Mouse (Mus musculus): Measurements from ENCODE around the gene Pxmp4.

Gene Pxmp4

DNA sequence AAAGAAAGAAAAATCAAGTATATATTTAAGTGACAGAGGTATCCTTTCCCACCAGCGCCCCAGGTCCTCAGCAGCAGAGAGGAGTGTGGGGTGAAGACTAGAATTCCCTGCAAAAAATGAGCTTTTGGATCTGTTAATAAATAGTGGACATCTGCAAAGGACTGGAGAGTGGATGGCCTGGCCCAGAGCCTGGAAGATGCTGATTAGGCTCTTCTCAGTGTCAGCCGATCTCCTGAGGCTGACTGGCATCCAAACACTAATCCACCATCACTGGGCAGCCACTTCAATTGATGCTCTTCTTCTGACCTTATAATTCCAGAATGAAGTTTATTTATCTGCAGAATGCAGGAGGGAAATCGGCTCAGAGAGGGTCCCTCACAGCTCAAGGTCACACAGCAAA, 30.5 kb downstream of the Pxmp4 start:
- no peak for DNase-seq (ENCODE audit: low spot score in 2 of 2)

DNA sequence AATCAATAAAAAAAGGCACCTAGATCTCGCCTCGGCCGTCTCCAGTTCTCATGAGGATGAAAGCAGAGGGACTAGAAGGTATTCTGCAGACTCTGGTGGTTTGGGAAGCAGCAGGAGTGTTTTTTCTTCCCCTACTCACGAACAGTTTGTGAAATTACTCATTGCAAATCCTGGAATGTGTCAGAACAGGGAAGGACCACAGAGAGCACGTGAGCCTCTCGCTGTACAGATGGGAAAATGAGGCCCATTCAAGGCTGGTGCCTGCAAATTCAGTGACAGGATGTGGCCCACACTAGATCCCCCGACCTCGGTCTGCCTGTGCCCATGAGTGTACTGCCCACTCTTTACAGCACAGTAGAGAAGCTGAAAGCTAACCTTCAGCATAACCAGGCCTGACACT, 31.5 kb downstream of the Pxmp4 start:
- DNase-seq (ENCODE audit: low spot score in 2 of 2), result no peak

DNA sequence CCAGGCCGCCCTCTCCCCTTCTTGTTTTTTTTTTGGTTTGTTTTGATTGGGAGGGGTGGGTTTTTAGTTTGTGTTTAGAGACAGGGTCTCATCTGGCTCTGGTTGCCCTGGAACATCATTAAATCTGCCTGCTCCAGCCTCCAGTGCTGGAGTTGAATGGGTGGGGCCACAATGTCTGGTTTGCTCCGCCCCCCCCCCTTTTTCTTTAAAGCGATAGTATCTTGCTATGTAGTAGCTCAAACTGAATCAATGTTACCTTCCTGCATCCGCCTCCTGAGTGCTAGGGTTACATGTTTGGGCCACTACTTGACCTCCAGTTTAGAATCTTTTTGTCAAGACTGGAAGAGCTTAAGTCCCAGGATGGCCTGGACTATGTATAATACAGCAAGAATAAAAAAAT, 32.2 kb downstream of the Pxmp4 start:
- DNase-seq (ENCODE audit: low spot score in 2 of 2), result no peak

DNA sequence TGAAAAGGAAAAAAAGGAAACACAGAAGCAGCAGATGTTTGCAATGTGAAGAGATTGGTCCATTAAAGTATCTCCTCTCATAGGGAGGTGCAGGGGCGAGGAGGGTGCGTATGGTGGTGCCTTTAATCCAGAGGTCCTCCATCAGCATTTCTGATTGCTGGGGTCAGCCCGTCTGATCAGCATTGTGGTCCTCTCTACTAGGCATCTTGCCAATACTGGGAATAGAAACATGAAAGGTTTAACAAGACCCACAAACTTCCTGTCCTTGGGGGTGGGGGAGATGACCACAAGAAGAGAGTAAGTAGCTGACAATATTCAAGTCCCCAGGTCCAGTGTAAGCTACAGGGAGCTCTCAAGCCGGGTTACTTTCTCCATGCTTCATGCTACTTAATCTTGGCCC, 32.8 kb downstream of the Pxmp4 start:
- no peak for DNase-seq (ENCODE audit: low spot score in 2 of 2)

DNA sequence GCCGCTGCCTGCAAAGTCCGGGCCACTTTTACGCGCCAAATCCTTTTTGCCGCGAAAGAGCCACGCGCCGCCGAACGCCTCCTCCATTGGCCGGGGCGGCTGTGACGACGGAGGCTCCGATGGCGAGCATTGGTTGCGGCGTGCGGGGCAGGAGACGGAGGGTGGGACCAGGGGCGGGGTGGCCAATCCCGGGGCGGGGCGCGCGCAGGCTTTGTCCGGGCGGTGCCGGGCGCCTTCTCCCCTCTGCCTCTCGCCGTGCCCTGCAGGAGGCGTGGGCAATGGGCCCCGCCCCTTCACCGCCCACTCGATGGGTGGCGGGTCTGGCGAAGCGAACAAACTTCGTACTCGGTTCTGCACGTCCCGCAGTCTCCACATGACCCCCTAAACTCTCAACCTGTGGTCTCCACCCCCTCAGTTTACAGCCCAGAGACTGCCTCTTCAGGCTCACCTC, 33.6 kb downstream of the Pxmp4 start, which contains the start of gene E2f1:
Gene E2f1 (minus strand): TSS at position 57 of the 451 bp plus-strand sequence.
- peak; percentile 90 to 95 for DNase-seq (ENCODE audit: low spot score in 2 of 2)

DNA sequence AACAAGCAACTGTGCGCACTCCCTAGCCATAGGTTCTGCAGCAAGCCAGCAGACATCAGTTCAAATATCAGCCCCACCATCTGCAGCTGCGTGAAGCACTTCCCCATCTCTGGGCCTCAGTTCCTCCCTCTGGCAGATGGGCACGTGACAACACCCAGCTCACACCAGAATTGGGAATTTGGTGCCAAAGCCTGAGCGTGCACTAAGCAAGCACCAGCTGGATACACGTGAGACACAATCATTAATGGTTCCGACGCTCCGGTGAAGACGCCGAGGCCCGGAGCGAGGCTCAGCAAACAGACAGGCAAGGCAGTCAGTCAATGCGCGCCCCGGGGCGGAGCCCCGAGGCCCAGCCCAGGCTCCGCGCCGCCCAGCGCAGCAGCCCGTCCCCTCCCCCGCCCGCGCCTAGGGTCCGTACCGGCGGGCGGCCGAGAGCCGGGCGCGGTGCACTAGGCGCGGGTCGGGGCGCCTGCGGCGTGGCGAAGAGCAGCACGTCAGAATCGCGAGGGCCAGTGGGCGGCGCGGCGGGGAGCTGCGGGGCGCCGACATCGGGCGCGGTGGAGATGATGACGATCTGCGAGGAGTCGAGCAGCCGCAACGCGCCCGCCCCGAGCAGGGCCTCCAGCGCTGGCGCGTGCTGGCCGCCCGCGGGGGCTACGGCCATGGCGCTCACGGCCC, 34.3 kb downstream of the Pxmp4 start:
- DNase-seq (ENCODE audit: low spot score in 2 of 2), result peak; percentile 66

DNA sequence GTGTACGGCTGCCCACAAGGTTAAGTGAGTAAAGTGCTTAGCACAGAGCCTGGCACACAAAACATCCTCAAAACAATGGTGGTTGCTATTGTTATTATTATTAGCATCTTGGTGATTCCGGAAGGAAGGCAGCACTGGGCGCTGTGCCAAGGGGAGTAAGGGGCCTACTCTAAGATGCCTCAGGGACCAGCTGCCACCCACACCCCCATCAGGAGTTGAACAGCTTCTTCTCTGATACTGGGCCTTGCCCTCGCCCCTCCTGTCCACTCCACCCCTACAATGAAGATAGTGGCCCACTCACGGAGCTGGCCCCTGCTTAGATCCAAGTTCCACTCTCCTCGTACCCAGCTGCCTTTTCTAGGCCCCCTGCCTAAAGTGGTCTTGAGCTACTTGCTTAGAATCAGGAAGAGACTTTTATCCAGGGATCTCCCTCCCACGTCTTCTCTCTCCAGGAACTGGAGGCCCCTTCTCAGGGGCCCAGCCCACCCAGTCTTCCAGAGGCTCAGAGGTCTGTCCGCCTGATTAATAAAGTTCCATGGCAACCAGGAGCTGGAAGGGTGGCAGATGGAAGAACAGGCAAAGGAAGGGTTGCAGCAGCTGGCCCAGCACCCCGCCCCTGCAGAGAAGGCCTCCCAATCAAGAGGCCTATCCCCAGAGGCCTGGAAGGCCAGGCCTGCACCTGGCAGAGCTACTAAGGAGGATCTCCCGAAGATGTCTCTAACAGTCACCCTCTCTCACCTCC, 35.0 kb downstream of the Pxmp4 start:
- DNase-seq (ENCODE audit: low spot score in 2 of 2), result no peak

DNA sequence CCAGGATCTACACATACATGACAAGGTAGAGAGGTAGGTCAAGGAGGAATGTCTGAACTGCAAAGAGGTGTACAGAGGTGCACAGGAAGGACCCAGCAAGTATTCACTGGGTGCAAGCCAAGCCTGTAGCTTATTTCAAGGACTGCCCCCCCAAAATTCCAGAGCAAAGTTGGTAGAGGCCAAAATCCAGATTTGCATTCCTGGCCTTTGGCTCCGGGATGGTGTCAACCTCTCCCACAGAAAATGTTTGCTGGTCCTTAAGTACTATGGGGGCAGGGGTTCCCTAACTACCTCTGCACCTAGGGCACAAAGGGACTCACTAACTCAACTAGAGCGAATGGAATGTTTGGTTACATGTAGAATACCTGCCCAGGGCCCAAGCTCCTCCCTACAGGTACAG, 35.7 kb downstream of the Pxmp4 start:
- DNase-seq (ENCODE audit: low spot score in 2 of 2), result no peak

DNA sequence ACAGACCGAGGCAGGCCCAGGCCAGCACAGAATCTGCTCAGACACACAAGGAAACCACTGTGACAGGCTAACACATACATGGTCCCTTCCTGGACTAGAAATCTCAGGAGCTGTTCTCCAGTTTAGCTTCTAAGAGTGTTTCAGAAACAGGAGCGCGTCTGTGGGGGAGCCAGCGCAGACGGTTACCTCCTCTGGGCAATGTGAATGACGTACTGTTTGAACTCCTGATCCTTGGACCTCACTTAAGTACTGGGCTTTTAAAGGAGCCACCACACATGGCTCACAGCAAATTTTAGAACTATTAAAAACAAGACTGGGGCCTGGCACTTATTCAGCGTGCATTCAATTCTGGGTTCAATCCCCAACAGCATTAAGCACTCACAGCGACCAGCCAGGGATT, 36.9 kb downstream of the Pxmp4 start:
- DNase-seq (ENCODE audit: low spot score in 2 of 2), result no peak

DNA sequence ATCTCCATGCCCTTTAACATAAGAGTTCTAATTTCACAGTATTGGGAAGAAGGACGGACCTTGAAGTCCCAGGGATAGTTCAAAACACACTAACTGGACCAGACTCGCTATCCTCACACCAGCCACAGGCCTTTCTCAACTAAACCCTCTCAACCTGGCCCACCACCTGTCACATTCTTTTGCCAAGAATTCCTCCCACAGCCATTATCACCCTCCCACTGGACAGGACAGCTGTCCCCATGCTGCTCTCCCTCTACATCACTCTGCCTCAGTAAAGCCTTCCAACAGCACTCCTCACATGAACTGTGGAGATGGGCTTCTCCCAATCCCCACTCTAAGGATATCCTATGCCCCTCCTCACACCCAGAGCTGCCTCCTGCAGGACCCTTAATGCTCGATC, 37.9 kb downstream of the Pxmp4 start:
- peak in 1 of 2 experiments; percentile 56 for DNase-seq (ENCODE audit: low spot score in 2 of 2)

DNA sequence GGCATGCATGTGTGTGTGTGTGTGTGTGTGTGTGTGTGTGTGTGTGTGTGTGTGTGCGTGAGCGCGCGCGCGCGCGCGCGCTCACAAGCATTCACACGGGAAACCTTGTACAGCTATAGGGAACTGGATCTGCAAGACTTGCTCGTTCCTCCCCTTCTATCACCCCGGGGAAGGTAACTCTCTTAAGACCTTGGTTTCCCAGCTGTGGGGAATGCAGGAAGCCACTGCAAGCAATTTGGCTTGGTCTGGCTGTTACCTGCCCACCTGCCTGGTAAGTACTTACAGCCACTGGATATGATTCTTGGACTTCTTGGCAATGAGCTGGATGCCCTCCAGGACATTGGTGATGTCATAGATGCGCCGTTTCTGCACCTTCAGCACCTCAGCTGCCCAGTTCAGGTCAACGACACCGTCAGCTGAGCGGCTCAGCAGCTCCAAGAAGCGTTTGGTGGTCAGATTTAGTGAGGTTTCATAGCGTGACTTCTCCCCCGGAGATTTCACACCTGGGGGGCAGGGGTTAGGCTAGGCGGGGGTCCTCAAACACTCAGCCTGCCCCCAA, 39.8 kb downstream of the Pxmp4 start:
- no peak for DNase-seq (ENCODE audit: low spot score in 2 of 2)

DNA sequence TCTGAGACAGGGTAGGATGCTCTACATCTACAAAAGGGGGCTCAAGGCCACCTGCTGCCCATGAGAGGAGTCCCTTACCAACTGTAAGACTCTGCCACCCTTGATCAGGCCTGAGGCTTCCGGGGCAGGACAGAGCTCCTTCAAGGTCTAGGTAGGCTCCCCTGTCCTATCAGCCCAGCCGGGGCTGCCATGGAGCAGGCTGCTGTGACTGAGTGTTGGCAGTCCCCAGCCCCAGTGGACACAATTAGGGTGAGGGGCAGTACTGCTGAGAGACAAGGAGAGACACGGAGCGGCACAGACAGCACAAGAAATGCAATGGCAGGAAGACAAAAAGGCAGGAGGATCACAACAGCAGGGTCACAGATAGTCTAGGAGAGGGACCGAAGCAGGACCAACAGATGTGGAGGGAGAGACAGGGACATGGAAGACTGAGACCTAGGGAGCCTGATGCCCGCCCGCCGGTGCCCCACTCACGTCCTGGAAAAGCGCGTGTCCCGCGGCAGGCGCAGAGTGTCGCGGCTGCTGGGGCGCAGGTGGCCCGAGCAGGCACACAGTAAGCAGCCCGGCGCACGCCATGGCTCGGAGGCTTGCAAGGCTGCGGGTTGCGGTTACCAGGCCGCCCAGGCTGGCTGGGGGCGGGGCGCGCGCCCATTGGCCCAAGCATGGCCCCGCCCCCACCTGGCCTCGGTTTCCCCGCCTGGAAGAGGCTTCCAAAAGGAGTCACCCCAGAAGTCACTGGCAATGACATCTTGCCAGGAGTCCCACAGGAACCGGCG, 45.1 kb downstream of the Pxmp4 start, which contains the start of gene Necab3:
Gene Necab3 (minus strand): TSS at position 627 of the 776 bp plus-strand sequence.
- DNase-seq (ENCODE audit: low spot score in 2 of 2), result peak; percentile 72 to 73

DNA sequence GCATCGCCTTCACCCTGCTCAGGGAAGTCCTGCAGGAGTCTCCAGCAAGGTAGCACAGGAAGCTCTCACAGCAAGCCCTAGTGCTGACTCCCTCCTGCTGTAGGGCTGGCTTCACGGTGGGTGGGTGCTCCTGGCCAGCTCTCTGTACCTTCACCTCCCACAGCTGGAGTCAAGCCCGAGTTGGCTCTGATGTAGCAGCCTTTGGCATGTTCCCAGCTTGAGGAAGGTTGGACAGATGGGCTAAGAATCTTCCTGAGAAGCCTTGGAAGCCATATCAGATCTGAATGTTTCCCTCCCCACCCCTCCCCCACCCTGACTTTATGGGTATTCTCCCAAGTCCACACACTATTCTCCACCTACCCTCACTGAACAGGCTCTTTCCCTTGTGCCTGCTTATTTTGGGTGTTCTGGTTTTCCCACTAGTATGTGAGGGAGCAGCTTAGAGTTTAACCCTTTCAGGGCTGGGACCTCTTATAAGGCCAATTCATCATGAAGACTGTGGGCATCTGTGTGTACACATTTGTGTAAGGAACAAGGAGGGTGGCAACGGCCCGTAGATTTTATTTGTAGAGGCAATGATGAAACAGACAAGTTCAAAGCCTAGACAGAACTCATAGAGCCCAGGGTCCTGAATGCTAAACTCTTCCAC, 46.2 kb downstream of the Pxmp4 start:
- DNase-seq (ENCODE audit: low spot score in 2 of 2), result peak; percentile 60 to 61

DNA sequence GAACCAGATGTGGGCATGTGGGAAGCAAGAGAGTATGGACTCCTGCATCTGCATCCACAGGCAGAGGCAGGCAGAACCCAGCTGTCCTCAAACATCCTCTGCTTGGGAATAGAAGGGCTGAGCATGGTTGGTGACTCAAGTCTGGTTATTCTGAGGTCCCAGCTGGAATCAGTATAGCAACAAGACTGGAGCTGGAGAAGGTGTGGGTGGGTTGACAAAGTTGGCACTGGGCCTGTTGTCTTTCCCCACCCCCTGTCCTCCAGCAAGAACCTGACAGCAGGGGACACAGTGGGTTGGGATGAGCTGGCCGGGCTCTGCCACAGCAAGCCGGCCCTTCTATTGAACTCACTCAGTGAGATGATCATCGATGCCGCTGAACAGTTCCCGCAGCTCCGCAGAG, 48.3 kb downstream of the Pxmp4 start:
- DNase-seq (ENCODE audit: low spot score in 2 of 2), result peak; percentile 74 to 81

DNA sequence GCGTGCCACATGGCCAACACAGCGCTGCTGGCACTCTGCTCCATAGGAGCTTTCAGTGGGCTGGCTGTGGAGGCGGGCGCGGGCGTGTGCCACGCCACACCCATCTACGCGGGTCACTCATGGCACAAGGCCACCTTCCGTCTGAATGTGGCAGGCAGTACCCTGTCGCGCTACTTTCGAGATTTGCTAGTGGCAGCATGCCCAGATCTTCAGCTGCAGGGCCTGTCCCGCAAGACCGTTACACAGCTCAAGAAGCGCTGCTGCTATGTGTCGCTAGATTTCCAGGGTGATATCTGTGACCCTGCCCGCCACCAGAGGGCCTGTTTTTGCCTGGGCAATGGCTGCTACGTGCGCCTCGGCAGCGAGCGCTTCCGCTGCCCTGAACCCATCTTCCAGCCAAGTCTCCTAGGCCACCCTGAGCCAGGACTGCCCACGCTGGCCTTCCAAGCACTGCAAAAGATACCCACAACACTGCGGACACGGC, 51.0 kb downstream of the Pxmp4 start:
- peak; percentile 66 to 72 for DNase-seq (ENCODE audit: low spot score in 2 of 2)

DNA sequence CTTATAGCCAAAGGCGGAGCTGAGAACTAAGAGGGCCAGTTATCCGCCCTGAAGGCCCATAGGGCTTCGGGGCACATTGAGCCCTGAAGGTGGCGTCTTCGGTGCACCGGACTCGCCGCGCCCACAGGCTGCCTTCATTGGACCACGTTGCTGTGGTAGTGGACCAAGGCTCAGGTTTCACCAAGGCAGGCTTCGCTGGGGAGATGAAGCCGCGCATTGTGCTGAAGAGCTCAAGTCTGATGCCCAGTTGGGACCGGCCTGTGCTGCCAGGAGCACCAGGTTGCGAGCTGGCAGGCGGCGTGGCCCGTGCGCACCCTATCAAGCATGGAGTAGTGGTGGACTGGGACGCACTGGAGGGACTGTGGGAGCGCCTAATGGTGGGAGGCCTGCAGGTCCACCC, 51.6 kb downstream of the Pxmp4 start:
- no peak for DNase-seq (ENCODE audit: low spot score in 2 of 2)

DNA sequence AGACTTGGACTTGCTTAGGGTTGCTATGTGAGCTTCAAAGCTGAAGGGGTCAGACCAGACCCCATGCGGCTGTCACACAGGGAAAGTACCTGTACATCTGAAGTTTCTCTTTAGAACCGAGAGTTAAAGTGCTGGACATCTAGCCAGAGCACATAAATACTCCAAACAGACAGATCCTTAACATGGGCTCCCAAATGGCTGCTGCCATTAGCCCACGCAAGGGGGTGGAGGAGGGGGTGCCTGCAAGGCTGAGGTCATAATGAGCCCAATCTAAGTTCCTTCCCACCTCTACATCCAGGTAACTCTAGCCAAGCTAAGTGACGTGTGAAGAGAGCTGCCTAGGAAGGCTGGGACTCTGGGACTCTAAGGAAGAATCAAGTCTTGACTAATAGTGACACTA, 52.0 kb downstream of the Pxmp4 start, which contains the start of gene Actl10:
Gene Actl10 (plus strand): TSS at position 301 of the 400 bp plus-strand sequence.
- no peak for DNase-seq (ENCODE audit: low spot score in 2 of 2)

DNA sequence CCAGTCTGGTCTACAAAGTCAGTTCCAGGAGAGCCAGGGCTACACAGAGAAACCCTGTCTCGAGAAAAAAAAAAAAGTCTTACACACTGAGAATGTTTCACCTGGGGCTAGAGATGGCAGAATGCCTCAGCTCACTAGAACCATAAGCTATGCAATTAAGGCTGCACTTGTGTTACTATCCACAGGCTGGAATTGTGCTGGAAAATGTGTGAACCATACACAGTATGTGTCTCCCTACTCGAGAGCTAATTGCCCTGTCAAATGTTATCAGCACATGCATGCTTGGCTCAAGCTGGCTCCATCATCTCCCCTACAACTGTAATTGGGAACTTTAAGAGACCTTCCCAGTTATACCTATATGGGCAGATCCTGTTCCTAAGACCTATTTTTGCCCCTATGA, 52.6 kb downstream of the Pxmp4 start:
- DNase-seq (ENCODE audit: low spot score in 2 of 2), result no peak

DNA sequence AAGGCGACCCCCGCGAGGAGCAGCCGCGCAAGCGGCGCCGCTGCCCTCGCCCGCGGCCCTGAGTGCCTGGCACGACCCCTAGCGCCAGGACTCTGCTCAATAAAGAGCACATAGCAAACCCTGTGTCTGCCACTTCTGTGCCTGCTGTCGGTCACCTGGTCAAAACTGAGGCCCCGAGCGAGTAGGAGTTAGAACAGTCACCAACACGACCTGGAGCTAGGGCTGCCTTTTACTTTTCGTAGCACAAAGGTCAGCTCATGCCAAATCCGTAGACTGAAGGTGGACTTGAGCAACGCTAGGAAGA, 53.7 kb downstream of the Pxmp4 start:
- no peak for DNase-seq (ENCODE audit: low spot score in 2 of 2)

DNA sequence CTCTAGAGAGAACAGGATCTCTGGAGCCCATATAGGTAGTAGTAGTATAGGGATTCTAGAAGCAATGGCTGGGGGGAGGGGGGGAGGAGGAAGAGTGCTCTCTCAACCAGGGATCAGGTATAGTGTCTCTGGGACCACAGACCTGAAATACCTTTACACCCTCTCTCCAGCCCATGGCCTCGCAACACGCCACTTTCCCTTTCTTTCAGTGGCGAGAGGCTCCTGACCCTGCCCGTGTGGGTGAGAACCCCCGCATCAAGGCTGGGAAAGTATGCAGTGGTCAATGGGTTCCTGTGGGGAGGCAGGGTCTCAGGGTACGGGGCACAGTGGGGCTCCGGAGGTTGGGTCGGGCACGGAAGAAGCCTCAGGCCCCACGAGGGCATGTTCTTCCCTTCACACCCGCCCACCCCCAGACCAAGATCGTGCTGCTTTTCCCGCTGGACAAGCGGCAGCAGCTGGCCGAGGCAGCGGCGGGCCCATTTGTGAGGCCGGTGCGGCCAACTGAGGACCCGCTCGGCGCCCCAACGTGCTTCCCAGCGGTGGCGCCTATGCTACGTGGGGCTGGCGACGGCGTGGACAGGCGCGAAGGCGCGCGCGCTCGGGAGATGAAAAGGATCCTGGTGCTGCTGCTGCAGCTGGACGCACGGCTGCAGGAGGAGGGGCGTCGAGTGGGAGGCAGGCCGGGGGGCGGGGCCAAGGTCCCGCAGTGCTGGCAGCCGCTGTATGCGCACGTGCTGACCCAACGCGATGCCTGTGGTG, 54.2 kb downstream of the Pxmp4 start:
- peak; percentile 61 to 62 for DNase-seq (ENCODE audit: low spot score in 2 of 2)

DNA sequence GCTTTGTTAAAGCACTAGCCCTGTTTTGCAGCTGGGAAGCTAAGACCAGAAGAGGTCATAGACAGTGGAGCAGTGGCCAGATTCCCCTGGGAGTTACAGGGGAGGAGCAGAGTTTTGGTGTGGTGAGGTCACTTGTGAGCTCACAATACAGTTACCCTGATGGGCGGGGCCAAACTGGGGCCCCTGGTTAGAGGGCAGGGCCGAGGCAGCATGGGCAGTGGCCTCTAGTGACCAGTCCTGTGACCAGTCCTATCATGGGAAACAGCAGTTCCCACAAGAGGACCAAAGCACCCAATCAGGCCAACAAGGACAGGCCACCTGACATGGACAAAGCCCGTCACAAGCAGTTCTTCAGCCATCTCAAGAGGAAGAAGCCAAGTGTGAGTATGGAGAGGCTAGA, 54.8 kb downstream of the Pxmp4 start:
- no peak for DNase-seq (ENCODE audit: low spot score in 2 of 2)

Measured in frontal cortex, postnatal 36 days (tissue).